Mouse (Mus musculus) stomach, embryonic 15.5 days (tissue): ENCODE results near the gene Ghsr. TPM values are rescaled to one million over a fixed set of nuclear protein-coding genes. Genes with fewer than 3 reads are reported as not detected.

ENCODE experiments used
- ATAC-seq: fragments of 200-750 bp; cut with Nextera tagmentation; 2 replicates; pipeline ENCODE4 v1.8.0; 2017; ENCODE audit warnings: low read depth, moderate number of reproducible peaks, moderate TSS enrichment; ENCODE audit not compliant: insufficient read depth, low FRiP score
- H3K27ac ChIP-seq: fragments of 300-500 bp; sonication (generic); 2 replicates; pipeline ENCODE4 v1.5.1; 2015; ENCODE audit warnings: mild to moderate bottlenecking, inconsistent platforms
- H3K27me3 ChIP-seq: fragments of 300-500 bp; sonication (generic); replicated peaks from 2 replicates; pipeline ENCODE4 v1.6.1; 2015; ENCODE audit warnings: inconsistent platforms
- H3K36me3 ChIP-seq: fragments of 300-500 bp; sonication (generic); 2 replicates; pipeline ENCODE4 v1.6.1; 2015; ENCODE audit warnings: inconsistent platforms
- H3K4me1 ChIP-seq: fragments of 300-500 bp; sonication (generic); 2 replicates; pipeline ENCODE4 v1.6.1; 2015; ENCODE audit warnings: inconsistent platforms
- H3K4me2 ChIP-seq: fragments of 300-500 bp; sonication (generic); 2 replicates; pipeline ENCODE4 v1.6.1; 2015; ENCODE audit warnings: mild to moderate bottlenecking, inconsistent platforms
- H3K4me3 ChIP-seq: fragments of 300-500 bp; sonication (generic); replicated peaks from 2 replicates; pipeline ENCODE4 v1.5.1; 2015; ENCODE audit warnings: inconsistent platforms
- H3K9ac ChIP-seq: fragments of 300-500 bp; sonication (generic); 2 replicates; pipeline ENCODE4 v1.6.1; 2015; ENCODE audit warnings: inconsistent platforms
- H3K9me3 ChIP-seq: fragments of 300-500 bp; sonication (generic); 2 replicates; pipeline ENCODE4 v1.6.1; 2016; ENCODE audit warnings: inconsistent platforms
- WGBS: fragments of 180-500 bp; shearing (Covaris S2); methylation state at CpG from one replicate; pipeline ENCODE4 v1.1.7; 2015; 5-methylcytosine and 5-hydroxymethylcytosine counted together
- polyA plus RNA-seq: library from polyadenylated mRNA; unstranded; fragments of >200 nt; fragmentation: Nextera tagmentation; extraction: Ambion mirVana; gene quantifications from 2 replicates; pipeline ENCODE4 v1.2.1, GENCODE M21; 2015

Ghsr gene
- polyA plus RNA-seq = 0.04 TPM in 1 of 2 replicates, not detected in the other

DNA sequence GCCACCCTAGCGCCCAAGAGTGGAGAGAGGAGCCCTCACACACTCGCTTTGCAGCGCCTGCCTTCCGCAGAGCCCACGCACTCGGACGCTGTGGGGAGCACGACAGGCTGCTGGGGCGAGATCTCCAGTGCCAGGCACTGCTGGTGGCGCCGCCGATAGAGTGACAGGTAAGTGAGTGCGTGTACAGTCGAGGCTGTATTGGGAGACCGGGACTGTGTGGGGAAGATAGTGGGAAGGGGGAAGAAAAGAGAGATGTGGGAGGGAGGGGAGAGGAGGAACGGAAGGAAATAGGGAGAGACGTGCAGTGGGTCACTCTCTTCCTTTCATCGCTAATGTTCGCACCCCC lies at the start of gene Ghsr:
Gene Ghsr (plus strand): TSS at position 76 of the 346 bp plus-strand sequence.
- H3K27me3 ChIP-seq = peaks cover 32% of the 10 kb centered on the region
- WGBS = 4% methylated on average over 17 of the region's 19 CpGs
- peak within 1 kb of the TSS; percentile 40 for H3K4me2 ChIP-seq
- no peak within 1 kb of the TSS for H3K27ac ChIP-seq
- H3K36me3 ChIP-seq = no peaks in the 10 kb centered on the region
- H3K9ac ChIP-seq = no peak within 1 kb of the TSS
- H3K4me1 ChIP-seq = 0 out of 2 replicates have a peak, but pooled peaks cover 8% of the 10 kb centered on the region
- ATAC-seq = no peak
- H3K4me3 ChIP-seq = peak within 1 kb of the TSS; percentile 19; the same call in 1 of the 2 replicates
- H3K9me3 ChIP-seq = no peaks in the 10 kb centered on the region

DNA sequence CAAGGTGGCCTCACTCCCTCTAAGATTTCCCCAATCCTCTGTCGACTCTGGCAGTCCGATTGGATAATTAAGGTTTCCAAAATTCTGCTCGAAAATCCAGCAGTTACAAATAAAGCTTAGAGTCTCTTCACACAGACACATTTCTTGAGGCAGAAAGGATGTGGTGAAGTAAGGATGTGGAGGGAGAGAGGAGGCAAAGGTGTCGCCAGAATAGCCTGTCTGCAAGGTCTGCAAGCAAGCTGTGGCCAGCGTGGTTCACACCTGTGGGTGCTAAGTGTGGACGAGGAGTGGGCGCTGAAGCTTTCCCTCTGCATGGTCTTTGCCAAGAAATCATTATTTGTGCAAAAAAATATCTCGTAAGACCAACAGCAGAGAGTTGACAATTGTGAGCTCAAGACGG lies 48.6 kb upstream of the Ghsr start:
- no peaks in the 10 kb centered on the region for H3K27me3 ChIP-seq
- no peak overlapping the region for H3K9ac ChIP-seq
- H3K4me1 ChIP-seq = no peaks in the 10 kb centered on the region
- WGBS = 77% methylated on average over 9 of the region's 9 CpGs
- H3K36me3 ChIP-seq = no peaks in the 10 kb centered on the region
- no peak overlapping the region for H3K27ac ChIP-seq
- no peak for ATAC-seq
- H3K9me3 ChIP-seq = no peaks in the 10 kb centered on the region
- H3K4me3 ChIP-seq = no peak overlapping the region
- no peak overlapping the region for H3K4me2 ChIP-seq

DNA sequence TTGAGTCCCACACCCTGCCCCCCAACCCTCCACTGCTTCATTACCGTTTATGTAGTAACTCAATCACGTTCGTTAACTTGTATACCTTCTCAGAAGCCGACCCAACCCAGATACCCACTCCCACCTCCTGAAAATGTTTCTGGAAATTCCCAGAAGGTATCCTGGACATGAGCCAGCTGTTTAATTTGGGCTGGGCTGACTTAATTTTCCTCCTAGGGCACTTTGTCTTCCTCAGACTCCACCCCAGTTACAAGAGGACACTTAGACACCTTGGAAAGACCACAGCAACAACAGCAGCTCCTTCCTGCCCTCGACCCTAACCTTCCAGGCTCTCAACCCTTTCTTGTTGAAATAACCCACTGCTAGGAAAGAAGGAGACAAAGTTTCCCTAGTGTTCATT lies 47.6 kb upstream of the Ghsr start:
- Histone ChIP-seq H3K4me1 (no peaks in the 10 kb centered on the region), H3K27ac (no peak overlapping the region), H3K4me2 (no peak overlapping the region), H3K4me3 (no peak overlapping the region), H3K27me3 (no peaks in the 10 kb centered on the region), H3K9ac (no peak overlapping the region), H3K36me3 (no peaks in the 10 kb centered on the region), H3K9me3 (no peaks in the 10 kb centered on the region)
- no peak for ATAC-seq
- WGBS = 56% methylated on average over 5 of the region's 5 CpGs

DNA sequence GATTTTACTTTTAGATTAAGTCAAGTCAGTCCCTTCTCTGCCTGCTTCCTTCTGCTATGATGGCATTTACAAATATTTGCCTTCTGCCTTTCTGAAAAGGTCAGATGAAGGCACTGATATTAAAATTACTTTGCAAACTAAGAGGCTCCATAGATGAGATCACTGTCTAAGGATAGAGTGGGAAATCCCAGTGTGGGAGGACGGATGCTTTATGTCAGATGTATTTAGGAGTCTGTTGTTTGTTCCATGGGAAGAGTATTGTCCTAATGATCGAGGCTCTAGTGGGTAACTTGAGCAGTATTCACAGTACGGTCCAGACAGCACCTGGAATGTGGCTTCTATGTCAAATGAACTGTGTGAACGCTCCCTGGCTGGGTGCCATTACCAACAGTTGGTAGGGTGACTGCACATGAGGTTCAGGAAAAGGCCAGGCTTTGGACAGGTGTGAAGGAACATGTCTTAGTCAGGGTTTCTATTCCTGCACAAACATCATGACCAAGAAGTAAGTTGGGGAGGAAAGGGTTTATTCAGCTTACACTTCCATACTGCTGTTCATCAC lies 44.4 kb upstream of the Ghsr start:
- 53% methylated on average over 4 of the region's 4 CpGs for WGBS
- no peaks in the 10 kb centered on the region for H3K36me3 ChIP-seq
- no peak for ATAC-seq
- H3K4me3 ChIP-seq = no peak overlapping the region
- no peaks in the 10 kb centered on the region for H3K4me1 ChIP-seq
- H3K4me2 ChIP-seq = no peak overlapping the region
- H3K9me3 ChIP-seq = no peaks in the 10 kb centered on the region
- no peak overlapping the region for H3K9ac ChIP-seq
- H3K27me3 ChIP-seq = no peaks in the 10 kb centered on the region
- no peak overlapping the region for H3K27ac ChIP-seq

DNA sequence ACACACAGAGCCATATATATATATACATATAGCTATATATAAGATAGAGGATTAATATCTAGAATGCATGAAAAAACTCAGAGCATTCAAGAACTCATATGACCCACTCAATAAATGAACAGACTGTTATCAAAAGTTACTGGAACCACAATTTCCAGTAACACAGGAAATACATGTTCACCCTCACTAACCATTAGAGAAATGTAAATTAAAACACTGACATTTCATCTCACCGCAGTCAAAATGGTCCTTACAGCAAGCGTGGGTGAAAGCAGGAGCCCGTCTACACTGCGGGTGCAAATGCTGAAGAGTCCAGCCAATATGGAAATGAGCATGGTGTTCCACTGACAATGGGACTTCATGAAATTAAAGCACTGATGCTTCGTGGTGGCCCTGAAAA lies 40.4 kb upstream of the Ghsr start:
- no peak overlapping the region for H3K27ac ChIP-seq
- H3K36me3 ChIP-seq = no peaks in the 10 kb centered on the region
- WGBS = 86% methylated on average over 5 of the region's 5 CpGs
- H3K4me1 ChIP-seq = no peaks in the 10 kb centered on the region
- no peaks in the 10 kb centered on the region for H3K27me3 ChIP-seq
- H3K9ac ChIP-seq = no peak overlapping the region
- no peak overlapping the region for H3K4me3 ChIP-seq
- ATAC-seq = no peak
- H3K4me2 ChIP-seq = no peak overlapping the region
- no peaks in the 10 kb centered on the region for H3K9me3 ChIP-seq

DNA sequence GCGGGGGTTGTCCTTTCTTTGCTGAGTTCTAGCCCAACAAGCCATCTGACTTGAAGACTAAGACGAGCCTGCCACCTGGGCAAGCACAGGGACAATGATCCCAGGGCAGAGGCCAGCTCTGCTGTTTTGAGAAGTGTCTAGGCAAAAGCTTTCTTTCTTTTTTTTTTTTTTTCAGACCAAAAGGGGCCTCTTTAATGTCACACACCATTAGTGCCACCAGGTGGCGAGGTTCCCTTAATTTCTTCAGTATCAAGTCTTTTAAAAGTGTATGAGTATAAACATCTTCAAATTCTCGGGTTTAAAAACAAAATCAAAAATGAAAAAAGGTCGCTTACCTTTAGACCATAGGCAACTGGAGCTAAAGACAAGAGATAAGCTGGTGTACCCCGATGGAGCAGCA lies 32.7 kb upstream of the Ghsr start:
- Histone ChIP-seq H3K4me2 (no peak overlapping the region), H3K4me1 (no peaks in the 10 kb centered on the region), H3K4me3 (no peak overlapping the region), H3K9ac (no peak overlapping the region), H3K27ac (no peak overlapping the region), H3K27me3 (no peaks in the 10 kb centered on the region), H3K36me3 (no peaks in the 10 kb centered on the region), H3K9me3 (no peaks in the 10 kb centered on the region)
- 25% methylated on average over 6 of the region's 6 CpGs for WGBS
- no peak for ATAC-seq

DNA sequence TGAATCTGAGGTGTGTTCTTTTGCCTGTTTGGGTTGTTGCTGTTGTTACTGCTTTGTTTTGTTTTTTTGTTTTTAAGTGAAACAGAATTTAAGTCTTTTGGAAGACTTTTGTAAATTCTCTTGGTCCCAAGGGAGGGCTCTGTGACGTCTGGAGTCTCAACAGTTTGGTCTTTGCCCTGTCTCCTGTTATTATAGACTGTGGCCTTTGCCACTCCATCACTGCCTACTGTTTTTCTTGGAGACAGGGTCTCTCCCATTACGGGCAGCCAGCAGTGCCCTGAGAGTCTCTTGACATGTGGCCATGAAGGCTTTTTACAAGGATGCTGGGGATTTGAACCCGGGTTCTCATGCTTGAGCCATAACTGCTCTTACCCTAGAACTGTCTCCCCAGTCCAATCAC lies 32.3 kb upstream of the Ghsr start:
- Histone ChIP-seq H3K27ac (no peak overlapping the region), H3K27me3 (no peaks in the 10 kb centered on the region), H3K4me3 (no peak overlapping the region), H3K9ac (no peak overlapping the region), H3K4me2 (no peak overlapping the region), H3K36me3 (no peaks in the 10 kb centered on the region), H3K4me1 (no peaks in the 10 kb centered on the region), H3K9me3 (no peaks in the 10 kb centered on the region)
- no peak for ATAC-seq
- 57% methylated on average over 3 of the region's 3 CpGs for WGBS

DNA sequence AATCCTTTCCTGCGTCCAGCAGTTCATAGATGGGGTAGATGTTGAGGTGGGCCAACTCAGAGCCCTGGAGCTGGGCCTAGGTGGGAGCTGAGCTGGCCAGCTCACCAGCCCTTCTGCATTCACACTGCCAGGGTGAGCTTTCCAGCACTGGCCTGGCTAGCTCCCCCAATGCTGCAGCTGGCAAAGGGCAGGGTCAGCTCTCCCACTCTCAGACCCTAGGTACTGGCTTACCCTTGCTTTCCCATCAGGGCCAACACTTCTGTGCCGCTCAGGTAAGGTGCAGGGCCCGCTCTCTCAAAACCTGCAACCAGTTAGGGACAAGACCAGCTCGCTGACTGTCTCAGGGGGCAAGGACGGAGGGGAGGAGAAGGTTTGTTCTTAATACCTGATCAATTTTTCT lies 30.4 kb upstream of the Ghsr start:
- Histone ChIP-seq H3K4me1 (no peaks in the 10 kb centered on the region), H3K27me3 (no peaks in the 10 kb centered on the region), H3K4me3 (no peak overlapping the region), H3K9me3 (no peaks in the 10 kb centered on the region), H3K27ac (no peak overlapping the region), H3K4me2 (no peak overlapping the region), H3K9ac (no peak overlapping the region), H3K36me3 (no peaks in the 10 kb centered on the region)
- 92% methylated on average over 5 of the region's 5 CpGs for WGBS
- ATAC-seq = no peak

DNA sequence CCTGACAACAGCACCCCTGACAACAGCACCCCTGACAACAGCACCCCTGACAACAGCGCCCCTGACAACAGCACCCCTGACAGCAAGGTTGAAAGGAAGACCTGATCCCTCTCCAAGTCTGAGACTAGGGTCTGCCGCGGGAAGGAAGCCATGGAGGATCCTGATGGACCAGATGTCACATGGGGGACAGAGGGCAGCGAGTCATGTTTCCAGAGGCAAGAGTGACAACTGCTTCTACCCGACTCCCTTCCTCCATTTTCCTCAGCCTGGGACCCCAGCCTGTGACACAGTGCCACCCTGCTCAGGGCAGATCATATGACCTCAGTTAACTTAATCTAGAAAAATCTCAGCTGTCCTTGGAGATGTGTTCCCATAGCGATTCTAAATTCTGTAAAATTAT lies 28.7 kb upstream of the Ghsr start:
- Histone ChIP-seq H3K36me3 (no peaks in the 10 kb centered on the region), H3K4me2 (no peak overlapping the region), H3K4me1 (no peaks in the 10 kb centered on the region), H3K27ac (no peak overlapping the region), H3K9ac (no peak overlapping the region), H3K4me3 (no peak overlapping the region), H3K27me3 (no peaks in the 10 kb centered on the region), H3K9me3 (no peaks in the 10 kb centered on the region)
- no peak for ATAC-seq
- 63% methylated on average over 6 of the region's 6 CpGs for WGBS

DNA sequence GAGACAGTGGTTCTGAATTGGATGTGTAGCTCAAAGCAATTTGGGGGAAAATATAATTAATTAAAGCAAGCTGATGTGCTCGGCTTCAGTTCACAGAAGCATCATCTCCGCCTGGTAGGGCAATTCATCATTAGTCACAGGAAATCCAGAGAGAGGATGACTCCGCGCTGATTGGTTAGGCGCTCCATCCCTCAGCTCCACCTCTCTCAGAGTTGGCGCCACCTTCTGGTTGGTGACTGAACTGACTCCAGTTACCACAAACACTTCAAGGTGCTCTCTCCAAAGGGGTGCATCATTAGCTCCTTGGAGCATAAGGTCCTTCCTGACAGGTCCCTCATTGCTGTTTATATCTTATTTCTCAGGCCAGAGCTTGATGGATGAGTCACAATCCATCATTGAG lies 25.6 kb upstream of the Ghsr start:
- ATAC-seq = no peak
- no peak overlapping the region for H3K4me3 ChIP-seq
- H3K9ac ChIP-seq = no peak overlapping the region
- H3K4me2 ChIP-seq = no peak overlapping the region
- H3K9me3 ChIP-seq = no peaks in the 10 kb centered on the region
- no peaks in the 10 kb centered on the region for H3K4me1 ChIP-seq
- 48% methylated on average over 6 of the region's 6 CpGs for WGBS
- no peak overlapping the region for H3K27ac ChIP-seq
- no peaks in the 10 kb centered on the region for H3K36me3 ChIP-seq
- no peaks in the 10 kb centered on the region for H3K27me3 ChIP-seq

DNA sequence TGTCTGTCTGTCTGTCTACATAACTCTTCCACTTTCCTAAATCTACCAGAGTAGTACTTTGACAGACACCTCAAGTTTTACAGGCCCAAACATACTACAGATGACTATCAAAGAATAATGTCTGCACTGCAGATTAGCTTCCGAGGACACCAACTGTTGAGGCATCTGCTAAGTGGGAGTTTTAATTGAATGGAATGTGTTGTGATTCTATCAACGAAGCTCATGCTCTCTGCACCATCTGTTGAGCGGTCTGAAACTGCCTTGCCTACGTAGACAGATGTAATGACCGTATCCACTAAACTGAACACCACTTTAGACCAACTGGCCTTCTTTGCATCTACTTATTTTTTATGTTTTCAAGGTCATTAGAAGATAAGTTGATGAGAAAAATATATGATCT lies 22.7 kb upstream of the Ghsr start:
- no peaks in the 10 kb centered on the region for H3K9me3 ChIP-seq
- no peak overlapping the region for H3K9ac ChIP-seq
- no peak overlapping the region for H3K27ac ChIP-seq
- no peaks in the 10 kb centered on the region for H3K27me3 ChIP-seq
- H3K4me2 ChIP-seq = no peak overlapping the region
- H3K36me3 ChIP-seq = no peaks in the 10 kb centered on the region
- 80% methylated on average over 5 of the region's 5 CpGs for WGBS
- no peak for ATAC-seq
- no peaks in the 10 kb centered on the region for H3K4me1 ChIP-seq
- H3K4me3 ChIP-seq = no peak overlapping the region

DNA sequence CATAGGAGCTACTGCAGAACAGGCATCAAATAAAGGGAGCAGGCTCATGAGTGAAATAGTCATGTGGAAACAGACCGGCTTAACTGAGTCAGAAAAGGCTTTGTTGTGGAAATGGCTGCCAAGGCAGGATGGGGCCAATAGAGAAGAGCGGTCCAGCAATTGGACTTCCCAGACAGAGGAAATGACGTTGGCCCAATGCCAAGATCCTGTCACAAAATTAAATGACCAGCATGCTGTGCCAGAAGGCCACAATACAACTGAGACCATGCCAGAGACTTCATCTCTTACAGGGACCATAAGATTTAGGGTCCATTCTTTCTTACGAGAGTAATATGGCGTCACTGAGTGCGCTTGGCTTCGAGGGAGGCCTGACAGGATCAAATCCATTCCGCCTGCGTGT lies 20.0 kb upstream of the Ghsr start:
- 52% methylated on average over 9 of the region's 9 CpGs for WGBS
- no peaks in the 10 kb centered on the region for H3K4me1 ChIP-seq
- no peak overlapping the region for H3K27ac ChIP-seq
- H3K4me2 ChIP-seq = no peak overlapping the region
- no peak for ATAC-seq
- no peaks in the 10 kb centered on the region for H3K36me3 ChIP-seq
- no peaks in the 10 kb centered on the region for H3K27me3 ChIP-seq
- no peak overlapping the region for H3K9ac ChIP-seq
- no peak overlapping the region for H3K4me3 ChIP-seq
- no peaks in the 10 kb centered on the region for H3K9me3 ChIP-seq

DNA sequence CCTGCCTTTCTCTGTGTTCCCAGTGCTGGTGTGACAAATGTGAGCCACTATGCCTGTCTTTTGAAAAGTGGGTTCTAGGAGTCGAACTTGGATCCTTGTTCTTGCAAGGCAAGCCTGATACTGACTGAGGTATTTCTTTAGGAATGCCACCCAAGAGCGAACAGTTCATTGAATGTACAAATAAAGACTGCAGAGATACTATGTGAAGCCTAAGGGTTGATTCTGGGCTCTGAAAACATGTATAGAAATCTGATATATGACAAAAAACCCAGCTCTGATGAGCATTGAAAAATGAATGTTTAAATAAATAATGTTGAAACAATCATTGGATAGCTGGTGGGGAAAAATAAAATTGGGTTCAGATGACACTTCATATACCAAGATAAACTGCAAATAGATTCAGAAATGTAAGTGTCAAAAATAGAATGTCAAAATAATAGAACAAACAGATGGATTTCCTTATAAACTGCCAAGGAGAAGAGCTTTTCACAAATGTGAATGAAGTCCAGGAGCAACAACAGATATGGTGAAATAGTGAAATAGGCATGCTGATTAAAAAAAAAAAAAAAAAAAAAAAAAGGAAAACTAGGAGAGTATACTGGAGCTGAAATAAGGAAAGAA lies 11.9 kb upstream of the Ghsr start:
- Histone ChIP-seq H3K9ac (no peak overlapping the region), H3K4me1 (no peaks in the 10 kb centered on the region), H3K27me3 (no peaks in the 10 kb centered on the region), H3K4me3 (no peak overlapping the region), H3K36me3 (no peaks in the 10 kb centered on the region), H3K9me3 (no peaks in the 10 kb centered on the region), H3K27ac (no peak overlapping the region), H3K4me2 (no peak overlapping the region)
- 83% methylated on average over 2 of the region's 2 CpGs for WGBS
- no peak for ATAC-seq
